In the genomic region with DNA sequence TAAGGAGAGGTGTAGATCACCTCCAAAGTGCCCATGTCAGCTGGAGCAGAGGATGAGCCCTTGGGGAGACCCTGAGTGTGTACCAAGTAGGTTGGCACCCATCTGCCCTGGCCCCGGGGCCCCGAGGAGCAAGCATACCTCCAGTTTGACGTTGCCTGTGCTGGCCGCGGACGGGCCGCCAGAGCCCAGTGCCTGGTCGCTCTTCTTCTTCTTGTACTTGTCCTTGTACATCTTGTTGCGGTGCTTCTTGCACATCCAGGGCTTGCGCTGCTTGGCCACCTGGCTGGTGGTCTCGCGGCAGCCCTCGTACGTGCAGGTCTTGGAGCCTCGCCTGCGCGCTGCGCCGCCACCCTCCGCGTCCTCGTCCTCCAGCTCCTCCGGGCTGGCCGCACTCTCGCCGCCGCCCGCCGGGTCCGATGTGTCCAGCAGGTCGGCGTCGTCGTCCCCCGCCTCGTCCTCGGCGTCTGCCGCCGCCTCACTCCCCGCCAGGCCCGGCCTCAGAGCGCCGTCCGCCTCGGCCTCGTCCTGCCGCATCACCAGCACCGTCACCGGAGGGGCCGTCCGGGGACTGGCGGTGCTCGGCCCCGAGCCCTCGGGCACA, we compare ENCODE assay signal across 8 mouse cellular contexts. TPM values are rescaled to one million over a fixed set of nuclear protein-coding genes. Genes with fewer than 3 reads are reported as not detected.
DNase-seq lines count a peak whose midpoint lies in the region; ATAC-seq and TF ChIP-seq lines count a peak whose summit lies in the region.

No protein-coding gene starts in this region.

- ATAC-seq in embryonic facial prominence, embryonic 15.5 days (ENCODE audit: insufficient number of reproducible peaks, low FRiP score, low TSS enrichment, low read depth) = peak; percentile 71
- peak; percentile 74 for ATAC-seq in hindbrain, embryonic 13.5 days (ENCODE audit: low FRiP score)
- peak; percentile 72 for ATAC-seq in liver, embryonic 14.5 days (ENCODE audit: insufficient read depth)

- peaks cover 7% of the 10 kb centered on the region for H3K4me1 ChIP-seq in embryonic facial prominence, embryonic 15.5 days
- peaks cover 19% of the 10 kb centered on the region for H3K4me1 ChIP-seq in hindbrain, embryonic 13.5 days (replicated peaks)
- H3K4me1 ChIP-seq in liver, embryonic 14.5 days (replicated peaks; ENCODE audit: control insufficient read depth in 2 of 2, insufficient read depth in 2 of 2, low read length in 1 of 2) = peaks cover 11 to 12% of the 10 kb centered on the region in 2 experiments

- no peaks in the 10 kb centered on the region for H3K27me3 ChIP-seq in embryonic facial prominence, embryonic 15.5 days
- peaks cover 2% of the 10 kb centered on the region; the same call in 1 of the 2 replicates for H3K27me3 ChIP-seq in hindbrain, embryonic 13.5 days
- H3K27me3 ChIP-seq in liver, embryonic 14.5 days (ENCODE audit: control insufficient read depth, insufficient read depth, low read length) = no peaks in the 10 kb centered on the region

- peak overlapping the region; percentile 83 for H3K4me2 ChIP-seq in embryonic facial prominence, embryonic 15.5 days (replicated peaks)
- H3K4me2 ChIP-seq in hindbrain, embryonic 13.5 days = peak overlapping the region; percentile 70
- H3K4me2 ChIP-seq in liver, embryonic 14.5 days (ENCODE audit: low read depth) = peak overlapping the region; percentile 77

- peak overlapping the region; percentile 71 for H3K4me3 ChIP-seq in embryonic facial prominence, embryonic 15.5 days (replicated peaks)
- H3K4me3 ChIP-seq in hindbrain, embryonic 13.5 days = peak overlapping the region; percentile 67
- H3K4me3 ChIP-seq in liver, embryonic 14.5 days (ENCODE audit: insufficient read depth in 1 of 2, low read depth in 2 of 2, low read length in 2 of 2) = peak overlapping the region; percentile 82 to 84

- peak overlapping the region; percentile 88 for H3K27ac ChIP-seq in embryonic facial prominence, embryonic 15.5 days (replicated peaks)
- H3K27ac ChIP-seq in hindbrain, embryonic 13.5 days = peak overlapping the region; percentile 96
- peak overlapping the region; percentile 62 for H3K27ac ChIP-seq in liver, embryonic 14.5 days

- peak; percentile 32 for DNase-seq in layer of hippocampus, adult 9-11 months
- DNase-seq in layer of hippocampus, postnatal 10 days (ENCODE audit: low spot score in 2 of 2) = no peak
- peak; percentile 51 for DNase-seq in R1 (ENCODE audit: low read depth, low spot score)
- no peak for DNase-seq in liver, embryonic 14.5 days (ENCODE audit: low read depth in 3 of 3, low spot score in 3 of 3)
- DNase-seq in right cerebral cortex, postnatal 4 days = peak; percentile 59
- DNase-seq in adrenal gland, postnatal 14 days = no peak

- H3K9ac ChIP-seq in embryonic facial prominence, embryonic 15.5 days = peak overlapping the region; percentile 90
- peak overlapping the region; percentile 97 for H3K9ac ChIP-seq in hindbrain, embryonic 13.5 days
- H3K9ac ChIP-seq in liver, embryonic 14.5 days (replicated peaks) = peak overlapping the region; percentile 92

- no peak for TF ChIP-seq CTCF in liver, embryonic 14.5 days (IDR thresholded peaks at IDR 0.05; ENCODE audit: low read depth)

- H3K9me3 ChIP-seq in embryonic facial prominence, embryonic 15.5 days (replicated peaks) = no peaks in the 10 kb centered on the region
- H3K9me3 ChIP-seq in hindbrain, embryonic 13.5 days = no peaks in the 10 kb centered on the region
- no peaks in the 10 kb centered on the region for H3K9me3 ChIP-seq in liver, embryonic 14.5 days (ENCODE audit: control insufficient read depth, low read length)

- no peak for TF ChIP-seq EP300 in liver, embryonic 14.5 days (IDR thresholded peaks at IDR 0.05; ENCODE audit: low read depth)

- peaks cover 19% of the 10 kb centered on the region for H3K36me3 ChIP-seq in embryonic facial prominence, embryonic 15.5 days
- peaks cover 24% of the 10 kb centered on the region for H3K36me3 ChIP-seq in hindbrain, embryonic 13.5 days
- H3K36me3 ChIP-seq in liver, embryonic 14.5 days (replicated peaks; ENCODE audit: control insufficient read depth, insufficient read depth, low read depth) = peaks cover 7% of the 10 kb centered on the region

- under 1% methylated on average over 56 of the region's 56 CpGs for WGBS in embryonic facial prominence, embryonic 15.5 days
- WGBS in hindbrain, embryonic 13.5 days = under 1% methylated on average over 56 of the region's 56 CpGs
- WGBS in liver, embryonic 14.5 days (ENCODE audit: insufficient replicate concordance) = under 1% methylated on average over 56 of the region's 56 CpGs

RNA-seq across cellular contexts. Expression of gene Rfxap, which starts 0.4 kb away (rescaled TPM):
- total RNA-seq in layer of hippocampus, postnatal 10 days (2021) = 10 to 100 TPM; 51.6 to 59.3 TPM
- 44.7 and 45.9 TPM in 2 replicates for polyA plus RNA-seq in embryonic facial prominence, embryonic 15.5 days (2015; fragmentation: Nextera tagmentation; extraction: Ambion mirVana)
- polyA plus RNA-seq in hindbrain, embryonic 13.5 days (2015; fragmentation: Nextera tagmentation; extraction: Ambion mirVana) = 30.9 and 38.3 TPM in 2 replicates
- 7.9 and 16.4 TPM in 2 replicates for polyA plus RNA-seq in liver, embryonic 14.5 days (2012; rRNA removed)
- polyA plus RNA-seq in liver, embryonic 14.5 days (2014; fragmentation: Nextera tagmentation; extraction: Ambion mirVana) = 15.2 and 17.3 TPM in 2 replicates
- 27.1 and 32.0 TPM in 2 replicates for total RNA-seq in adrenal gland, postnatal 14 days (2021)

RNA-seq across cellular contexts. Expression of gene Smad9, which starts 51.8 kb away (rescaled TPM):
- total RNA-seq in layer of hippocampus, postnatal 10 days (2021) = 1 to 10 TPM; 4.4 to 4.5 TPM
- polyA plus RNA-seq in embryonic facial prominence, embryonic 15.5 days (2015; fragmentation: Nextera tagmentation; extraction: Ambion mirVana) = 1.2 TPM in 2 replicates
- polyA plus RNA-seq in hindbrain, embryonic 13.5 days (2015; fragmentation: Nextera tagmentation; extraction: Ambion mirVana) = 0.31 and 0.48 TPM in 2 replicates
- 0.05 and 0.07 TPM in 2 replicates for polyA plus RNA-seq in liver, embryonic 14.5 days (2012; rRNA removed)
- 0.04 TPM in 1 of 2 replicates, not detected in the other for polyA plus RNA-seq in liver, embryonic 14.5 days (2014; fragmentation: Nextera tagmentation; extraction: Ambion mirVana)
- 10.6 and 12.0 TPM in 2 replicates for total RNA-seq in adrenal gland, postnatal 14 days (2021)

Comparison
In these comparisons a context has a peak if more than half of its experiments do, and no peak if none do; other contexts are left out.
1. DNase-seq: peak in layer of hippocampus, adult 9-11 months (single experiment), R1 (single experiment) and right cerebral cortex, postnatal 4 days (single experiment); none in layer of hippocampus, postnatal 10 days (0 of 2), liver, embryonic 14.5 days (0 of 3) and adrenal gland, postnatal 14 days (single experiment).
2. Peak in every context shown above with its lines, with median percentiles within 50 percentile points of each other: ATAC-seq, H3K27ac ChIP-seq, H3K4me2 ChIP-seq, H3K4me3 ChIP-seq and H3K9ac ChIP-seq.